Mouse (Mus musculus) brain, embryonic 14.5 days (tissue): ENCODE results near the gene Fbxl14.

Experiments
- CTCF ChIP-seq: fragments of 200-500 bp; IDR thresholded peaks from 2 replicates; pipeline ENCODE4 v1.5.1; 2012; ENCODE audit warnings: inconsistent platforms, mild to moderate bottlenecking, moderate library complexity, borderline replicate concordance; ENCODE audit not compliant: insufficient read depth, insufficient read length; ENCODE audit errors: extremely low read depth
- POLR2A ChIP-seq: fragments of 200-500 bp; IDR thresholded peaks from 2 replicates; pipeline ENCODE4 v1.6.1; 2012; ENCODE audit warnings: mild to moderate bottlenecking, inconsistent platforms, borderline replicate concordance; ENCODE audit not compliant: poor library complexity, insufficient read depth, insufficient read length, severe bottlenecking; ENCODE audit errors: extremely low read depth

- TF ChIP-seq POLR2A, result no peak
- TF ChIP-seq CTCF, result no peak
Measured at GRCm38 (mm10) chr6:119520731-119521130, 41.3 kb downstream of the Fbxl14 start.
